In the genomic region with DNA sequence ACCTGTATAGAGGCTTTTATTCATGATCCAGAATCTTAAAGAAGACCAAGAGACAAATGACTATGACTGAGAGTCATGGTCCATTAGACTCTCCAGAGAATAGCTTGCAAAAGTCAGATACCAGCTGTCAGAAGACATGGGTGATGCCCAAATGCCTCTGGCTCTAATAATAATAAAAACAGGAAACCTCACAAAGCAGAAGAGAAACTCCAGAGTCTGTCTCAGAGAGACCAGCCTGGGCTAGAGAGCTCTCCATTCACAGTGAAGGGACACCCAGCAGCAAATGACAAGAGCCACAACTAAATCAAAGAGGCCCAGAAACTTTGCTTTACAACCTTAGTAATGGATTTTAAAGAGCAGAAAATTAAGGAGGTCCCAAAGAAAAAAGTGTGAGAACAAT, we compare ENCODE assay signal across 19 mouse cellular contexts.
DNase-seq lines count a peak whose midpoint lies in the region; ATAC-seq lines count a peak whose summit lies in the region.
"Had no signal": no experiment of that assay in that cellular context is flagged by ENCODE, and none has a peak within 500 bp of the region (broad histone marks: within the 10 kb centered on the region; RNA-seq: fewer than 3 reads in every experiment).

No protein-coding gene starts in this region.

- DNase-seq in A20 (ENCODE audit: low read depth, low spot score): peak; percentile 44
- peak; percentile 6 to 9 for DNase-seq in B cell, adult 2 months
- no peak for DNase-seq in thymus, postnatal 0 days (ENCODE audit: low spot score)
- DNase-seq in kidney, postnatal 25 days: no peak
- DNase-seq in frontal cortex, postnatal 25 days (ENCODE audit: low spot score in 2 of 2): no peak
- DNase-seq: adrenal gland, adult 2 months; adrenal gland, postnatal 14 days; cerebellum, adult 11 months; cerebellum, adult 2 months; cerebellum, adult 9-11 months; cerebellum, postnatal 25 days; gastrocnemius, postnatal 10 days; gastrocnemius, postnatal 36 days; heart, postnatal 10 days; heart, postnatal 4 days had no signal

- ATAC-seq in megakaryocyte, adult 5-6 weeks (ENCODE audit: poor library complexity, severe bottlenecking): peak; percentile 63
- ATAC-seq: forebrain, embryonic 15.5 days; hindbrain, postnatal 0 days; inflammation-experienced regulatory T-cells, adult 6 months had no signal

Comparison
In these comparisons a context has a peak if more than half of its experiments do, and no peak if none do; other contexts are left out.
1. DNase-seq: peak in A20 (single experiment) and B cell, adult 2 months (2 of 2); none in thymus, postnatal 0 days (single experiment), kidney, postnatal 25 days (0 of 2) and frontal cortex, postnatal 25 days (0 of 2).